Mouse (Mus musculus) heart, adult 2 months (tissue): Measurements from ENCODE around the gene Dcpp2.

Source experiments
- CTCF ChIP-seq: fragments of 200-600 bp; IDR thresholded peaks from 2 replicates; pipeline ENCODE4 v1.8.1; 2022; ENCODE audit warnings: antibody characterized with exemption, mild to moderate bottlenecking, moderate library complexity
- EP300 ChIP-seq: fragments of 200-500 bp; IDR thresholded peaks from 2 replicates; pipeline ENCODE4 v1.6.1; 2011; ENCODE audit warnings: low read depth, low read length, control low read depth; ENCODE audit not compliant: insufficient read depth
- POLR2A ChIP-seq: fragments of 200-500 bp; IDR thresholded peaks from 2 replicates; pipeline ENCODE4 v1.6.1; 2011; ENCODE audit warnings: mild to moderate bottlenecking, low read depth, low read length, control low read depth; ENCODE audit not compliant: insufficient read depth

GRCm38 (mm10) chr17:23876741-23877140 lies 3.9 kb upstream of the Dcpp2 start:
- TF ChIP-seq CTCF = no peak
- no peak for TF ChIP-seq POLR2A
- no peak for TF ChIP-seq EP300
